Mouse (Mus musculus) lung, postnatal 4 days (tissue): Measurements from ENCODE around the gene Epc2.

Experiments
- DNase-seq, 2 experiments: peaks; one replicate each; pipeline ENCODE4 v3.0.0; 2021

Gene Epc2

GRCm38 (mm10) chr2:49450931-49451636, at the start of gene Epc2:
Epc2 (plus strand) TSS chr2:49451486.
- DNase-seq = peak; percentile 89 to 90

- DNase-seq = no peak
Measured at GRCm38 (mm10) chr2:49405954-49406353, 45.3 kb upstream of the Epc2 start.

- no peak for DNase-seq
Measured at GRCm38 (mm10) chr2:49411685-49412084, 39.6 kb upstream of the Epc2 start.

- no peak for DNase-seq
Measured at GRCm38 (mm10) chr2:49412576-49412975, 38.7 kb upstream of the Epc2 start.

GRCm38 (mm10) chr2:49415868-49416267, 35.4 kb upstream of the Epc2 start:
- DNase-seq = no peak

- DNase-seq = peak; percentile 12 to 24
Measured at GRCm38 (mm10) chr2:49417018-49417604, 34.2 kb upstream of the Epc2 start.

GRCm38 (mm10) chr2:49420396-49420795, 30.9 kb upstream of the Epc2 start:
- no peak for DNase-seq

GRCm38 (mm10) chr2:49423857-49424256, 27.4 kb upstream of the Epc2 start:
- DNase-seq = no peak

- DNase-seq = no peak
Measured at GRCm38 (mm10) chr2:49424788-49425187, 26.5 kb upstream of the Epc2 start.

- DNase-seq = no peak
Measured at GRCm38 (mm10) chr2:49426175-49426574, 25.1 kb upstream of the Epc2 start.

GRCm38 (mm10) chr2:49431015-49431414, 20.3 kb upstream of the Epc2 start:
- DNase-seq = no peak

- DNase-seq = no peak
Measured at GRCm38 (mm10) chr2:49433211-49433610, 18.1 kb upstream of the Epc2 start.

GRCm38 (mm10) chr2:49446238-49446637, 5.0 kb upstream of the Epc2 start:
- DNase-seq = no peak

- no peak for DNase-seq
Measured at GRCm38 (mm10) chr2:49447586-49448475, 3.5 kb upstream of the Epc2 start.

GRCm38 (mm10) chr2:49450467-49450866, 819 bp upstream of the Epc2 start:
- DNase-seq = no peak

GRCm38 (mm10) chr2:49451637-49452211, 438 bp downstream of the Epc2 start:
- peak; percentile 96 for DNase-seq

- DNase-seq = peak; percentile 51 to 68
Measured at GRCm38 (mm10) chr2:49452451-49453081, 1.3 kb downstream of the Epc2 start.

GRCm38 (mm10) chr2:49457797-49458196, 6.5 kb downstream of the Epc2 start:
- DNase-seq = no peak

- no peak for DNase-seq
Measured at GRCm38 (mm10) chr2:49465672-49466222, 14.5 kb downstream of the Epc2 start.

- DNase-seq = no peak
Measured at GRCm38 (mm10) chr2:49467038-49467437, 15.8 kb downstream of the Epc2 start.

- DNase-seq = no peak
Measured at GRCm38 (mm10) chr2:49471188-49471587, 19.9 kb downstream of the Epc2 start.

GRCm38 (mm10) chr2:49471641-49472355, 20.5 kb downstream of the Epc2 start:
- no peak for DNase-seq
